Mouse (Mus musculus) heart, embryonic 15.5 days (tissue): ENCODE measurements around the gene Evi5l. TPM values are rescaled to one million over a fixed set of nuclear protein-coding genes. Genes with fewer than 3 reads are reported as not detected.

Experiments used
- ATAC-seq: fragments of 200-750 bp; cut with Nextera tagmentation; replicated peaks from 2 replicates; pipeline ENCODE4 v1.8.0; 2017; ENCODE audit warnings: low read depth, moderate TSS enrichment; ENCODE audit not compliant: insufficient number of reproducible peaks, insufficient read depth, low FRiP score
- H3K27ac ChIP-seq: fragments of 300-500 bp; sonication (generic); 2 replicates; pipeline ENCODE4 v1.5.1; 2015; ENCODE audit warnings: mild to moderate bottlenecking, inconsistent platforms
- H3K27me3 ChIP-seq: fragments of 300-500 bp; sonication (generic); 2 replicates; pipeline ENCODE4 v1.6.1; 2015; ENCODE audit warnings: inconsistent platforms
- H3K36me3 ChIP-seq: fragments of 300-500 bp; sonication (generic); 2 replicates; pipeline ENCODE4 v1.6.1; 2015; ENCODE audit warnings: mild to moderate bottlenecking, inconsistent platforms
- H3K4me1 ChIP-seq: fragments of 300-500 bp; sonication (generic); replicated peaks from 2 replicates; pipeline ENCODE4 v1.6.1; 2015; ENCODE audit warnings: inconsistent platforms
- H3K4me2 ChIP-seq: fragments of 300-500 bp; sonication (generic); 2 replicates; pipeline ENCODE4 v1.6.1; 2015; ENCODE audit warnings: inconsistent platforms, mild to moderate bottlenecking, moderate library complexity
- H3K4me3 ChIP-seq: fragments of 300-500 bp; sonication (generic); 2 replicates; pipeline ENCODE4 v1.5.1; 2015; ENCODE audit warnings: mild to moderate bottlenecking, inconsistent platforms
- H3K9ac ChIP-seq: fragments of 300-500 bp; sonication (generic); 2 replicates; pipeline ENCODE4 v1.6.1; 2015; ENCODE audit warnings: mild to moderate bottlenecking, inconsistent platforms
- H3K9me3 ChIP-seq: fragments of 300-500 bp; sonication (generic); replicated peaks from 2 replicates; pipeline ENCODE4 v1.6.1; 2016; ENCODE audit warnings: inconsistent platforms
- WGBS: fragments of 180-500 bp; shearing (Covaris S2); methylation state at CpG from one replicate; pipeline ENCODE4 v1.1.7; 2015; ENCODE audit warnings: mixed read lengths; 5-methylcytosine and 5-hydroxymethylcytosine counted together
- polyA plus RNA-seq: library from polyadenylated mRNA; unstranded; fragments of >200 nt; fragmentation: Nextera tagmentation; extraction: Ambion mirVana; gene quantifications from 2 replicates; pipeline ENCODE4 v1.2.1, GENCODE M21; 2015

The Evi5l gene
- polyA plus RNA-seq, 1 experiment from 2014 or later: 12.9 TPM

DNA sequence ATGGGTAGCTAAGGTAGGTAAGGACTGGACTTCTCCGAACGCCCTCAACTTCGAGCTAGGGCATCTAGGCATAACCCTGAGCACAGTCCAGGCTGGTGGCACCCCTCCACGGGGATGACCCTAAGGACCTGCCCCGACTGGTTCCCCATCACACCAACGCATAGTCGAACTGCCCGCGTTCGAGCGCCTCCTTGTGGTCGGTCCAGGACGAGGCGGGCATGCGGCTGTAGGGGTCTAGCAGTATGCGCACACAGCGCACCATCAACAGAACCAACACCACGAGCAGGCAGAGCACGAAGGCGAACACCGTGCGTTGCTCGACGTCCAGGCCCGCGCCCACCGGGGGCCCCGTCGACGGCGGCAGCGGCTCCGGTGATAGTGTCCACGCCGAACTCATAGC, 91.9 kb downstream of the Evi5l start:
- peak overlapping the region; percentile 79 for H3K4me3 ChIP-seq
- H3K9ac ChIP-seq: peak overlapping the region; percentile 71
- no peaks in the 10 kb centered on the region for H3K9me3 ChIP-seq
- peak overlapping the region; percentile 96 for H3K4me2 ChIP-seq
- peaks cover 35% of the 10 kb centered on the region for H3K4me1 ChIP-seq
- H3K27me3 ChIP-seq: no peaks in the 10 kb centered on the region
- H3K27ac ChIP-seq: peak overlapping the region; percentile 67
- peaks cover 48% of the 10 kb centered on the region for H3K36me3 ChIP-seq
- ATAC-seq: peak; percentile 59
- WGBS: 4% methylated on average over 35 of the region's 35 CpGs

DNA sequence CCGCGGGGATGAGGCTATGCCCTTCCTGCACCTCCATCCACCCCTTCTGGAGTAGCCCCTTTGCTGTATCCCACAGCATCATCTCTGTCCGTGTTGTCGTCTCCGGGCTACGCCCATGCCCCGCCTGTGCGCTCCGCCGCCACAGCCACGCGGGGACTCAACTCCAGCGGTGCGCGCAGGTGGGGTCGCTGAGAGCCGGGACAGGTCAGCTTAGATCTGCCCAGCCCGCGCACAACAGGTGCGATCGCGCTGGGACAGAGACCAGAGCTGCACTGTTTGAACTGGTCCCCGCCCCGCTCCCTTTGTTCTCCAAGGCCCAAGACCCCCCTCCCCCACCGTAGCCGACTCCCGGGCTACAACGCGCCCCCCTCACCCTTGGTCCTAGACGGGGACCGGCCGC, 92.3 kb downstream of the Evi5l start:
- no peaks in the 10 kb centered on the region for H3K27me3 ChIP-seq
- peak overlapping the region; percentile 96 for H3K4me2 ChIP-seq
- H3K9me3 ChIP-seq: no peaks in the 10 kb centered on the region
- peak overlapping the region; percentile 71 for H3K9ac ChIP-seq
- under 1% methylated on average over 32 of the region's 32 CpGs for WGBS
- H3K4me3 ChIP-seq: peak overlapping the region; percentile 79
- peaks cover 52% of the 10 kb centered on the region for H3K36me3 ChIP-seq
- peak; percentile 58; the same call in 1 of the 2 replicates for ATAC-seq
- peak overlapping the region; percentile 67 for H3K27ac ChIP-seq
- H3K4me1 ChIP-seq: peaks cover 33% of the 10 kb centered on the region

DNA sequence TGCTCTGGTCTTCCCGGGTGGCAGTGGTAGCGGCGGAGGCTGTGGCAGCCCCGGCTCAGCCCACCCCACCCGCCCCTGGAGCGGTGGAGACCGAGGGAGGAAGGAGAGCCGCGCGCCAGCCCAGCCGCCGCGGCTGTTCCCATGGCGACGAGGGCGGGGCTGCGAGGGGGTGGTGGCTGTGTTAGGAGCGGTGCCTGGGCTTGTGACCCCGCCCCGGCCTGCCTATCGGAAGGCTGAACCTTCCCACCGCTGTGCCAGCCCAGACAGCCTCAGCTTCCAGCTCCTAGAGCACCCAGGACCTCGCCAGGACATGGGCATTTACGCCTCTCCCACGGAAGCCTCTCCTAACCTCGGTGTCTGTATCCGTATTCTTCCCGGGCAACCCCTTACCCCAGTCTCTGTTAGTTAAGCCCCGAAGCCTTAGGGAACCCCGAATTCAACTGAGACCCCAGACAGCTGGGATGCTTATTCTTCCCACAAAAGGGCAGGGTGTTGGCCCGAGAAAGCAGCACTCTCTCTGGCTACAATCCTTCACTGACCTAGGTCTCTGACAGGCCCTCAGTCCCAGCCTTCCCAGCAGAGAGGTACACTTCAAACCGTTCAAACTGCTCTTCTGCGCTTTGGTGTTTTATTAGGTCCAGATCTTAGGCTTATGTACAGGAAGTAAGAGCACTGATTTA, 92.9 kb downstream of the Evi5l start, which contains the start of gene Ctxn1:
Gene Ctxn1 (minus strand): TSS at position 150 of the 680 bp plus-strand sequence.
- 8% methylated on average over 33 of the region's 33 CpGs for WGBS
- peak; percentile 93 for ATAC-seq
- Histone ChIP-seq H3K27me3 (no peaks in the 10 kb centered on the region), H3K4me3 (peak within 1 kb of the TSS; percentile 79), H3K9me3 (no peaks in the 10 kb centered on the region), H3K36me3 (peaks cover 58% of the 10 kb centered on the region), H3K9ac (peak within 1 kb of the TSS; percentile 71), H3K4me2 (peak within 1 kb of the TSS; percentile 96), H3K4me1 (peaks cover 27% of the 10 kb centered on the region), H3K27ac (peak within 1 kb of the TSS; percentile 67)

DNA sequence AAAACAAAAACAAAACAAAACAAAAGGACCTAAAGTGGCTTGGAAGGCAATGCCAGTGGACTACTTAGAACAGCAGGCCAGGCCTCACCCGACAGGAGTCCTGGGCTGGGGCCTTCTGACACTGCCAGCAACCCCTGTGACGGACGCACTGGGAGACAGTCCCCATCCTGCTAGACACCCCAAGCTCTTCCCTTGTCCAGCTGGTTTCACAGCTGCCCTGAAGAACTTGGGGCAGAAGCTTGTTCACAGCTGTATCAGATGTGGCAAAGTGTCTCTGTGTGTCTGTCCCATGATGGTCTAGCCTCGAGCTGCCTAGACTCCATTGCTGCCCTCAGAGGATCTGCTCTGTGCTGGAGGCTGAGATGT, 93.4 kb downstream of the Evi5l start:
- H3K9ac ChIP-seq: no peak overlapping the region
- H3K36me3 ChIP-seq: peaks cover 62% of the 10 kb centered on the region

More for the DNA sequence above, 93.4 kb downstream of the Evi5l start:
- Histone ChIP-seq H3K9me3 (no peaks in the 10 kb centered on the region), H3K27ac (peak overlapping the region; percentile 59), H3K4me1 (peaks cover 27% of the 10 kb centered on the region), H3K27me3 (no peaks in the 10 kb centered on the region), H3K4me3 (no peak overlapping the region), H3K4me2 (no peak overlapping the region)
- no peak for ATAC-seq
- WGBS: 85% methylated on average over 4 of the region's 4 CpGs

Other genes with a start within 250 kb of the Evi5l start
- gene Cd209b, start 239.7 kb upstream of the Evi5l start, polyA plus RNA-seq: not detected in 2 replicates
- gene Cd209c, start 211.8 kb upstream of the Evi5l start, polyA plus RNA-seq: 0.18 and 0.34 TPM in 2 replicates
- not detected in 2 replicates for gene Cd209f, start 60.7 kb upstream of the Evi5l start, polyA plus RNA-seq
- not detected in 2 replicates for gene Cd209g, start 32.5 kb upstream of the Evi5l start, polyA plus RNA-seq
- gene Prr36, start 50.9 kb downstream of the Evi5l start, polyA plus RNA-seq: 0.44 and 0.95 TPM in 2 replicates
- 0.11 and 0.49 TPM in 2 replicates for gene Lrrc8e, start 60.3 kb downstream of the Evi5l start, polyA plus RNA-seq
- 21.0 and 24.6 TPM in 2 replicates for gene Map2k7, start 72.2 kb downstream of the Evi5l start, polyA plus RNA-seq
- gene Gm49320, start 72.3 kb downstream of the Evi5l start, polyA plus RNA-seq: 0.34 and 0.79 TPM in 2 replicates
- 3.0 and 3.3 TPM in 2 replicates for gene Tgfbr3l, start 81.6 kb downstream of the Evi5l start, polyA plus RNA-seq
- 37.7 and 47.0 TPM in 2 replicates for gene Snapc2, start 86.5 kb downstream of the Evi5l start, polyA plus RNA-seq
- gene Ctxn1, start 92.7 kb downstream of the Evi5l start, polyA plus RNA-seq: 27.8 and 37.3 TPM in 2 replicates
- 59.5 and 60.2 TPM in 2 replicates for gene Timm44, start 109.3 kb downstream of the Evi5l start, polyA plus RNA-seq
- 15.7 and 63.4 TPM in 2 replicates for gene Ccl25, start 158.6 kb downstream of the Evi5l start, polyA plus RNA-seq
- 160 and 165 TPM in 2 replicates for gene Elavl1, start 158.8 kb downstream of the Evi5l start, polyA plus RNA-seq